Comparison of ENCODE assay signal across 8 mouse cellular contexts in the genomic region with DNA sequence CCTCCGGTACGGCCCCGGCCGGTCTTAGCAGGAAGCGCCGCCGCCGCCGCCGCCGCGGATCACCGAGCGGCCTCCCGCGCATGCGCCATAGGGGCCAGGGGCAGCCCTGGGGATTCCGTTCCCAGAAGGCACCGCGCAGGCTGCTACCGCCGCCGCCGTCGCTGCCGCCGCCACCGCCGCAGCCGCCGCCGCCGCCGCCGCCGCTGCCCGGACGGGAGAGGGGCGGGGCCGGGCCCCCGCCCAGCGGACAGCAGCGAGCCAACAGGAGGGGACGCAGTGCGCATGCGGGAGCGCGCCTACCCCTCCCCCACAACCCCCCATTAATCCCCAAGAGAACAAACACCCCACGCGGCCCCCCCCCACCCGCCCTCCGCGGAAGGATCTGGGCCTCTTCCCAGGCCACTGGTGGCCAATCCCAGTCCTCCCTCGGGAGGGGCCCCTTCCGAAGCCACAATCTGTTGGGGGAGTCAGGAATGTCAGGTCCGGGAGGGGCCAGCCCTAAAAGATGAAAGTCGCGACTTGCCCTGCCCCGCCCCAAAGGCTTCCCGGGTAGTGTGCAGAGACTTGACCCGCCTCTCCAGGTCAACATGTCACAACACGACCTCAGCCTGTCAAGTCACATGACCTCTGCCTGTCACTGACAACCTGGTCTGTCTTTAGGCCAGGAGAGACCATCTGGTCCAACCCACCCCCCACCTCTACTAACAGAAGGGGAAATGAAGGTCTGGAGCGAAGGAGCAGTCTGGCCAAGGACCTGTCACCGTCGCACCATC. TPM values are rescaled to one million over a fixed set of nuclear protein-coding genes. Genes with fewer than 3 reads are reported as not detected.
DNase-seq lines count a peak whose midpoint lies in the region; ATAC-seq lines count a peak whose summit lies in the region.

Gene Mbd6, minus strand, starts transcription at position 219 of the 773 bp plus-strand sequence.

- peak within 1 kb of the TSS; percentile 76 for H3K4me3 ChIP-seq in hindbrain, embryonic 16.5 days (ENCODE audit: low read length)
- peak within 1 kb of the TSS; percentile 97 for H3K4me3 ChIP-seq in megakaryocyte, embryonic 14.5 days (replicated peaks)

- peaks cover 43% of the 10 kb centered on the region for H3K4me1 ChIP-seq in hindbrain, embryonic 16.5 days (ENCODE audit: control insufficient read depth, insufficient read depth, low read depth, low read length)
- peaks cover 71% of the 10 kb centered on the region for H3K4me1 ChIP-seq in megakaryocyte, embryonic 14.5 days

- peak within 1 kb of the TSS; percentile 88 for H3K9ac ChIP-seq in hindbrain, embryonic 16.5 days (ENCODE audit: low read depth, low read length)

- H3K36me3 ChIP-seq in hindbrain, embryonic 16.5 days (ENCODE audit: control insufficient read depth, insufficient read depth, low read length) = peaks cover 18% of the 10 kb centered on the region
- peaks cover 67% of the 10 kb centered on the region for H3K36me3 ChIP-seq in megakaryocyte, embryonic 14.5 days (replicated peaks; ENCODE audit: low read length)

- H3K27me3 ChIP-seq in hindbrain, embryonic 16.5 days (replicated peaks; ENCODE audit: control insufficient read depth, insufficient read depth, low read length) = no peaks in the 10 kb centered on the region
- H3K27me3 ChIP-seq in megakaryocyte, embryonic 14.5 days (replicated peaks) = no peaks in the 10 kb centered on the region

- peak; percentile 92 for DNase-seq in T-cell, adult 2 months (ENCODE audit: low spot score)
- DNase-seq in cerebellum, postnatal 36 days = peak; percentile 88 to 92
- DNase-seq in gastrocnemius, adult 18-20 months (ENCODE audit: low spot score) = peak; percentile 89
- DNase-seq in left cerebral cortex, adult 8-10 months (ENCODE audit: low spot score in 2 of 2) = peak; percentile 67 to 85
- peak; percentile 90 to 91 for DNase-seq in right cerebral cortex, postnatal 10 days (ENCODE audit: low spot score in 2 of 2)
- peak; percentile 85 for DNase-seq in urinary bladder, postnatal 25 days (ENCODE audit: low spot score)

- H3K4me2 ChIP-seq in hindbrain, embryonic 16.5 days (ENCODE audit: low read length) = peak within 1 kb of the TSS; percentile 92

- peak; percentile 6; the same call in 1 of the 2 replicates for ATAC-seq in hindbrain, embryonic 16.5 days

- H3K9me3 ChIP-seq in hindbrain, embryonic 16.5 days (ENCODE audit: control insufficient read depth, low read length) = no peaks in the 10 kb centered on the region
- H3K9me3 ChIP-seq in megakaryocyte, embryonic 14.5 days = no peaks in the 10 kb centered on the region

- 1% methylated on average over 19 of the region's 65 CpGs for WGBS in hindbrain, embryonic 16.5 days

- H3K27ac ChIP-seq in hindbrain, embryonic 16.5 days (ENCODE audit: low read depth, low read length) = peak within 1 kb of the TSS; percentile 98

RNA-seq across cellular contexts. Expression of gene Mbd6, which starts in this region (rescaled TPM):
- total RNA-seq in gastrocnemius, adult 18-20 months (2021) = 10 to 100 TPM; 14.6 to 15.7 TPM
- polyA plus RNA-seq in hindbrain, embryonic 16.5 days (2015; fragmentation: Nextera tagmentation; extraction: Ambion mirVana) = 11.2 and 11.5 TPM in 2 replicates
- total RNA-seq in left cerebral cortex, adult 8-10 months (2022) = 10 to 100 TPM; 32.5 to 53.7 (median 44.4) TPM
- 245 and 640 TPM in 2 replicates for polyA plus RNA-seq in megakaryocyte, embryonic 14.5 days (2012; ENCODE audit: insufficient read depth, low replicate concordance)

Comparison
In these comparisons a context has a peak if more than half of its experiments do, and no peak if none do; other contexts are left out.
1. Peak in every context shown above with its lines: DNase-seq, ATAC-seq, H3K4me3 ChIP-seq and H3K27ac ChIP-seq.
2. RNA of gene Mbd6 (polyA plus RNA-seq): 245 to 640 TPM in megakaryocyte, embryonic 14.5 days; 11.2 to 11.5 TPM in hindbrain, embryonic 16.5 days; every median in the first group is over 10 times any median in the second.